Mouse (Mus musculus) embryonic facial prominence, embryonic 15.5 days (tissue): ENCODE data around the gene Btbd9. TPM values are rescaled to one million over a fixed set of nuclear protein-coding genes. Genes with fewer than 3 reads are reported as not detected.

Experiments
- ATAC-seq: fragments of 200-750 bp; cut with Nextera tagmentation; 2 replicates; pipeline ENCODE4 v1.8.0; 2017; ENCODE audit warnings: low read depth, moderate TSS enrichment; ENCODE audit not compliant: insufficient number of reproducible peaks, low FRiP score, low TSS enrichment
- H3K27ac ChIP-seq: fragments of 300-500 bp; sonication (generic); replicated peaks from 2 replicates; pipeline ENCODE4 v1.5.1; 2015; ENCODE audit warnings: mild to moderate bottlenecking, inconsistent platforms
- H3K27me3 ChIP-seq: fragments of 300-500 bp; sonication (generic); 2 replicates; pipeline ENCODE4 v1.6.1; 2015; ENCODE audit warnings: inconsistent platforms
- H3K36me3 ChIP-seq: fragments of 300-500 bp; sonication (generic); 2 replicates; pipeline ENCODE4 v1.6.1; 2015; ENCODE audit warnings: mild to moderate bottlenecking, inconsistent platforms
- H3K4me1 ChIP-seq: fragments of 300-500 bp; sonication (generic); 2 replicates; pipeline ENCODE4 v1.6.1; 2015; ENCODE audit warnings: inconsistent platforms
- H3K4me2 ChIP-seq: fragments of 300-500 bp; sonication (generic); replicated peaks from 2 replicates; pipeline ENCODE4 v1.6.1; 2015; ENCODE audit warnings: mild to moderate bottlenecking, inconsistent platforms
- H3K4me3 ChIP-seq: fragments of 300-500 bp; sonication (generic); replicated peaks from 2 replicates; pipeline ENCODE4 v1.5.1; 2015; ENCODE audit warnings: mild to moderate bottlenecking, inconsistent platforms
- H3K9ac ChIP-seq: fragments of 300-500 bp; sonication (generic); 2 replicates; pipeline ENCODE4 v1.6.1; 2015; ENCODE audit warnings: inconsistent platforms
- H3K9me3 ChIP-seq: fragments of 300-500 bp; sonication (generic); replicated peaks from 2 replicates; pipeline ENCODE4 v1.6.1; 2016; ENCODE audit warnings: inconsistent platforms
- whole genome bisulfite sequencing: fragments of 180-500 bp; shearing (Covaris S2); methylation state at CpG from one replicate; pipeline ENCODE4 v1.1.7; 2015; 5-methylcytosine and 5-hydroxymethylcytosine counted together
- polyA plus RNA-seq: library from polyadenylated mRNA; unstranded; fragments of >200 nt; fragmentation: Nextera tagmentation; extraction: Ambion mirVana; gene quantifications from 2 replicates; pipeline ENCODE4 v1.2.1, GENCODE M21; 2015

Btbd9 gene
- polyA plus RNA-seq, 1 experiment from 2014 or later, result 56.6 TPM

GRCm38 (mm10) chr17:30182063-30182462 lies 394.2 kb downstream of the Btbd9 start:
- no peaks in the 10 kb centered on the region for H3K27me3 ChIP-seq
- H3K4me1 ChIP-seq, result peaks cover 8% of the 10 kb centered on the region; the same call in 1 of the 2 replicates
- 0 out of 2 replicates have a peak, but pooled peaks cover 7% of the 10 kb centered on the region for H3K36me3 ChIP-seq
- H3K9ac ChIP-seq, result no peak overlapping the region
- H3K4me3 ChIP-seq, result no peak overlapping the region
- H3K4me2 ChIP-seq, result no peak overlapping the region
- H3K27ac ChIP-seq, result no peak overlapping the region
- H3K9me3 ChIP-seq, result no peaks in the 10 kb centered on the region
- 74% methylated on average over 2 of the region's 2 CpGs for WGBS
- no peak for ATAC-seq

GRCm38 (mm10) chr17:30181554-30181953 lies 394.7 kb downstream of the Btbd9 start:
- H3K4me1 ChIP-seq, result peaks cover 6% of the 10 kb centered on the region; the same call in 1 of the 2 replicates
- H3K9ac ChIP-seq, result no peak overlapping the region
- no peak for ATAC-seq
- no peaks in the 10 kb centered on the region for H3K9me3 ChIP-seq
- WGBS, result 75% methylated on average over 4 of the region's 4 CpGs
- 0 out of 2 replicates have a peak, but pooled peaks cover 8% of the 10 kb centered on the region for H3K36me3 ChIP-seq
- H3K4me2 ChIP-seq, result no peak overlapping the region
- H3K4me3 ChIP-seq, result no peak overlapping the region
- no peak overlapping the region for H3K27ac ChIP-seq
- H3K27me3 ChIP-seq, result no peaks in the 10 kb centered on the region

GRCm38 (mm10) chr17:30180197-30180596 lies 396.1 kb downstream of the Btbd9 start:
- H3K9ac ChIP-seq, result no peak overlapping the region
- H3K36me3 ChIP-seq, result 0 out of 2 replicates have a peak, but pooled peaks cover 8% of the 10 kb centered on the region
- no peak overlapping the region for H3K4me3 ChIP-seq
- peaks cover 6% of the 10 kb centered on the region; the same call in 1 of the 2 replicates for H3K4me1 ChIP-seq
- no peak for ATAC-seq
- no peaks in the 10 kb centered on the region for H3K27me3 ChIP-seq
- 80% methylated on average over 6 of the region's 6 CpGs for WGBS
- no peak overlapping the region for H3K4me2 ChIP-seq
- no peaks in the 10 kb centered on the region for H3K9me3 ChIP-seq
- H3K27ac ChIP-seq, result no peak overlapping the region

- H3K4me1 ChIP-seq, result peaks cover 6% of the 10 kb centered on the region; the same call in 1 of the 2 replicates
- no peak for ATAC-seq
- no peak overlapping the region for H3K27ac ChIP-seq
- H3K9me3 ChIP-seq, result no peaks in the 10 kb centered on the region
- no peaks in the 10 kb centered on the region for H3K27me3 ChIP-seq
- H3K4me3 ChIP-seq, result no peak overlapping the region
- H3K9ac ChIP-seq, result no peak overlapping the region
- no peak overlapping the region for H3K4me2 ChIP-seq
- 91% methylated on average over 1 of the region's 1 CpGs for WGBS
- H3K36me3 ChIP-seq, result 0 out of 2 replicates have a peak, but pooled peaks cover 8% of the 10 kb centered on the region
These were observed 397.9 kb downstream of the Btbd9 start for GRCm38 (mm10) chr17:30178402-30178801.

GRCm38 (mm10) chr17:30177435-30177834 lies 398.9 kb downstream of the Btbd9 start:
- Histone ChIP-seq H3K27me3 (no peaks in the 10 kb centered on the region), H3K36me3 (0 out of 2 replicates have a peak, but pooled peaks cover 8% of the 10 kb centered on the region), H3K27ac (no peak overlapping the region), H3K9me3 (no peaks in the 10 kb centered on the region), H3K4me1 (peaks cover 6% of the 10 kb centered on the region; the same call in 1 of the 2 replicates), H3K9ac (no peak overlapping the region), H3K4me3 (no peak overlapping the region), H3K4me2 (no peak overlapping the region)
- no peak for ATAC-seq
- WGBS, result 83% methylated on average over 4 of the region's 4 CpGs

Other genes with a start within 250 kb of the Btbd9 start
- gene Dnah8, start 47.9 kb upstream of the Btbd9 start, polyA plus RNA-seq, result 4.5 and 5.0 TPM in 2 replicates
- 184 and 188 TPM in 2 replicates for gene Glo1, start 50.4 kb upstream of the Btbd9 start, polyA plus RNA-seq